Mouse (Mus musculus) heart, adult 2 months (tissue): ENCODE measurements around the gene Ppt2. TPM values are rescaled to one million over a fixed set of nuclear protein-coding genes. Genes with fewer than 3 reads are reported as not detected.

Source experiments
- DNase-seq, 2 experiments: peaks; one replicate each; pipeline ENCODE4 v3.0.0; 2021
- H3K27ac ChIP-seq: fragments of 200-600 bp; 2 replicates; pipeline ENCODE4 v1.8.1; 2022
- H3K27me3 ChIP-seq: fragments of 200-500 bp; 2 replicates; pipeline ENCODE4 v1.6.1; 2012; ENCODE audit warnings: mild to moderate bottlenecking, low read length, inconsistent platforms, mixed read lengths; ENCODE audit not compliant: control insufficient read depth, insufficient read depth
- H3K36me3 ChIP-seq: fragments of 200-500 bp; 2 replicates; pipeline ENCODE4 v1.6.1; 2012; ENCODE audit warnings: low read length, inconsistent platforms; ENCODE audit not compliant: control insufficient read depth, insufficient read depth
- H3K4me1 ChIP-seq: fragments of 200-500 bp; 2 replicates; pipeline ENCODE4 v1.6.1; 2011; ENCODE audit warnings: low read length; ENCODE audit not compliant: control insufficient read depth, insufficient read depth
- H3K4me3 ChIP-seq: fragments of 200-600 bp; 2 replicates; pipeline ENCODE4 v1.8.1; 2022
- H3K79me2 ChIP-seq: fragments of 200-500 bp; replicated peaks from 2 replicates; pipeline ENCODE4 v1.6.1; 2012; ENCODE audit warnings: mild to moderate bottlenecking, inconsistent platforms, low read length, moderate library complexity, mixed read lengths; ENCODE audit not compliant: control insufficient read depth, insufficient read depth
- H3K9ac ChIP-seq: fragments of 200-500 bp; 2 replicates; pipeline ENCODE4 v1.6.1; 2012; ENCODE audit warnings: low read depth, mild to moderate bottlenecking, control low read depth, inconsistent platforms, low read length, mixed read lengths
- CTCF ChIP-seq: fragments of 200-600 bp; IDR thresholded peaks from 2 replicates; pipeline ENCODE4 v1.8.1; 2022; ENCODE audit warnings: antibody characterized with exemption, mild to moderate bottlenecking, moderate library complexity
- EP300 ChIP-seq: fragments of 200-500 bp; IDR thresholded peaks from 2 replicates; pipeline ENCODE4 v1.6.1; 2011; ENCODE audit warnings: low read depth, low read length, control low read depth; ENCODE audit not compliant: insufficient read depth
- POLR2A ChIP-seq: fragments of 200-500 bp; IDR thresholded peaks from 2 replicates; pipeline ENCODE4 v1.6.1; 2011; ENCODE audit warnings: mild to moderate bottlenecking, low read depth, low read length, control low read depth; ENCODE audit not compliant: insufficient read depth
- WGBS: fragments of 180-500 bp; shearing (Covaris S2); methylation state at CpG from one replicate; pipeline ENCODE4 v1.1.7; 2018; 5-methylcytosine and 5-hydroxymethylcytosine counted together
- intact Hi-C: fragments of 180-260 bp; cut with DNase I; formaldehyde crosslinking; loops from one replicate; pipeline ENCODE4 v1.15.1; 2025
- polyA plus RNA-seq: library from polyadenylated mRNA; depleted of rRNA; stranded (reverse); fragments of >200 nt; gene quantifications from 2 replicates; pipeline ENCODE4 v1.2.3, GENCODE M21; 2012
- total RNA-seq, 2 experiments: library from RNA; stranded (reverse); gene quantifications; 2 replicates each; pipeline ENCODE4 v1.2.3; 2021

Ppt2 gene
- total and polyA plus RNA-seq, 3 experiments: 50.5 to 63.9 (median 53.0) TPM

DNA sequence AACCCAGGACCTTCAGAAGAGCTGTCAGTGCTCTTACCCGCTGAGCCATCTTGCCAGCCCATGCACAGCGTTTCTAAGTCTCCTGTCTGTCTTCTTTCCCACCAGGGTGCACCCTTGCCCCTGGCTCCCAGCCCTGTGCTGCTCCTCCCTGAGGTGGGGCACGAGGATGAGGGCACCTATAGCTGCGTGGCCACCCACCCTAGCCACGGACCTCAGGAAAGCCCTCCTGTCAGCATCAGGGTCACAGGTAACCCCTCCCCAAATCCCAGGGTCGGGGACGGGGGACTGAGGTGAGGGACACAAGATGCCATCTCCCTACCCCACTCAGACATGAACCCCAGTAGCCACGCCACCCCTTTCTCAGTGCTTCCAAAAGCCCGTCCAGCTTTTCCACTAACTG, 28.4 kb downstream of the Ppt2 start:
- no peak for DNase-seq
- Histone ChIP-seq H3K27ac (no peak overlapping the region), H3K9ac (no peak overlapping the region), H3K4me1 (peaks cover under 1% of the 10 kb centered on the region; the same call in 1 of the 2 replicates), H3K4me3 (no peak overlapping the region), H3K36me3 (no peaks in the 10 kb centered on the region), H3K79me2 (no peaks in the 10 kb centered on the region), H3K27me3 (no peaks in the 10 kb centered on the region)
- intact Hi-C loops: loop anchor here (10.0 kb wide), 2 partner anchors 485 to 675 kb away; partner anchors contain the start of genes H2-DMa and Rgl2
- TF ChIP-seq CTCF (no peak), EP300 (no peak), POLR2A (no peak)
- WGBS: 82% methylated on average over 9 of the region's 9 CpGs

- H3K79me2 ChIP-seq: no peaks in the 10 kb centered on the region
- no peak for DNase-seq
- no peak within 1 kb of the TSS for H3K4me3 ChIP-seq
- no peaks in the 10 kb centered on the region for H3K27me3 ChIP-seq
- TF ChIP-seq EP300 (no peak), POLR2A (no peak), CTCF (no peak)
- WGBS: 21% methylated on average over 6 of the region's 6 CpGs
- H3K36me3 ChIP-seq: no peaks in the 10 kb centered on the region
- intact Hi-C loops: loop anchor here (10.0 kb wide), 1 partner anchor 673 kb away; the partner anchor contains the start of gene Rgl2
- no peak within 1 kb of the TSS for H3K27ac ChIP-seq
- peaks cover 4% of the 10 kb centered on the region; the same call in 1 of the 2 replicates for H3K4me1 ChIP-seq
- no peak within 1 kb of the TSS for H3K9ac ChIP-seq
Measured at GRCm38 (mm10) chr17:34597566-34598095, 30.7 kb downstream of the Ppt2 start, which contains the start of gene Ager. Gene Ager (plus strand): TSS chr17:34597862.

- DNase-seq: no peak
- no peak for TF ChIP-seq POLR2A
- TF ChIP-seq CTCF: no peak
- TF ChIP-seq EP300: no peak
- Histone ChIP-seq H3K4me3 (no peak overlapping the region), H3K9ac (no peak overlapping the region), H3K27ac (no peak overlapping the region), H3K27me3 (no peaks in the 10 kb centered on the region), H3K36me3 (no peaks in the 10 kb centered on the region), H3K4me1 (peaks cover 6% of the 10 kb centered on the region), H3K79me2 (no peaks in the 10 kb centered on the region)
- intact Hi-C loops: loop anchor here (10.0 kb wide), 1 partner anchor 671 kb away; the partner anchor contains the start of gene Rgl2
- 74% methylated on average over 8 of the region's 8 CpGs for WGBS
Measured at GRCm38 (mm10) chr17:34596098-34596497, 32.2 kb downstream of the Ppt2 start.

DNA sequence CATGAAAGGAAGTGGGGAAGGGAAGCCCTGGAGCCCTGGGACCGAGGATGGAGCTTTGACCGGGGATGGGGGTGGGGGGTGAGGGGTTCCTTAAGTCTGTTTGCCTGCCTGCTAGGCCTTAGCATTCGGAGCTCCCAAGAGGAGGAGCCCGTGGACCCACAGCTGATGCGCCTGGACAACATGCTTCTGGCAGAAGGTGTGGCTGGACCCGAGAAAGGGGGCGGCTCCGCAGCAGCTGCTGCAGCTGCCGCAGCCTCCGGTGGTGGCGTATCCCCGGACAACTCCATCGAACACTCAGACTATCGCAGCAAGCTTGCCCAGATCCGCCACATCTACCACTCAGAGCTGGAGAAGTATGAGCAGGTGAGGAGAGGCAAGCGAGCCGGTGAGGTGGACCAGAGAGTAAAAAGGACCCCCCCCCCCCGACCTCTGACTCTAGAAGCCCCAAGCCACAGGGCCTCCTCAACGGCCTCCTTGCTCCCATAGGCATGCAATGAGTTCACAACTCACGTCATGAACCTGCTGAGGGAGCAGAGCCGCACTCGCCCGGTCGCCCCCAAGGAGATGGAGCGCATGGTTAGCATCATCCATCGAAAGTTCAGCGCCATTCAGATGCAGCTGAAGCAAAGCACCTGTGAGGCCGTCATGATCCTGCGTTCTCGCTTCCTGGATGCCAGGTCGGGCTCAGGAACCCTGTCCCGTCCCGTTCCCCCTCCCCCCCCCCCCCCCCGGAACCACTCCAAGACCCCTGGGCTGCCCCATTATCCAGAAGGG, 34.4 kb downstream of the Ppt2 start:
- Histone ChIP-seq H3K9ac (peak overlapping the region; percentile 60; the same call in 1 of the 2 replicates), H3K79me2 (no peaks in the 10 kb centered on the region), H3K27ac (no peak overlapping the region; the same call in 1 of the 2 replicates), H3K27me3 (no peaks in the 10 kb centered on the region), H3K4me1 (peaks cover 12% of the 10 kb centered on the region), H3K4me3 (peak overlapping the region; percentile 74), H3K36me3 (no peaks in the 10 kb centered on the region)
- peak; percentile 38 to 44 for DNase-seq
- intact Hi-C loops: loop anchor here (10.0 kb wide), 1 partner anchor 669 kb away; the partner anchor contains the start of gene Rgl2
- TF ChIP-seq CTCF (no peak), EP300 (no peak), POLR2A (no peak)
- WGBS: 56% methylated on average over 34 of the region's 34 CpGs

GRCm38 (mm10) chr17:34592581-34593549, 35.4 kb downstream of the Ppt2 start:
- no peak for DNase-seq
- Histone ChIP-seq H3K36me3 (no peaks in the 10 kb centered on the region), H3K79me2 (no peaks in the 10 kb centered on the region), H3K27ac (peak overlapping the region; percentile 87), H3K27me3 (no peaks in the 10 kb centered on the region), H3K9ac (peak overlapping the region; percentile 88), H3K4me3 (peak overlapping the region; percentile 74), H3K4me1 (peaks cover 17% of the 10 kb centered on the region)
- 6% methylated on average over 30 of the region's 32 CpGs for WGBS
- TF ChIP-seq EP300: no peak
- TF ChIP-seq POLR2A: no peak; the same call in 1 of the 2 replicates
- TF ChIP-seq CTCF: no peak
- intact Hi-C loops: loop anchor here (10.0 kb wide), 1 partner anchor 668 kb away; the partner anchor contains the start of gene Rgl2
